Mouse (Mus musculus) stomach, embryonic 14.5 days (tissue): ENCODE data around the gene Ctnnd2. TPM values are rescaled to one million over a fixed set of nuclear protein-coding genes. Genes with fewer than 3 reads are reported as not detected.

ENCODE experiments used
- ATAC-seq: fragments of 200-750 bp; cut with Nextera tagmentation; 2 replicates; pipeline ENCODE4 v1.8.0; 2017; ENCODE audit warnings: low read depth, moderate TSS enrichment; ENCODE audit not compliant: insufficient number of reproducible peaks, insufficient read depth, low FRiP score
- H3K27ac ChIP-seq: fragments of 300-500 bp; sonication (generic); 2 replicates; pipeline ENCODE4 v1.5.1; 2014; ENCODE audit warnings: mild to moderate bottlenecking, low read length, moderate library complexity, mixed read lengths
- H3K27me3 ChIP-seq: fragments of 300-500 bp; sonication (generic); 2 replicates; pipeline ENCODE4 v1.6.1; 2014; ENCODE audit warnings: low read length, control low read depth, mixed read lengths; ENCODE audit not compliant: control insufficient read depth, insufficient read depth
- H3K36me3 ChIP-seq: fragments of 300-500 bp; sonication (generic); 2 replicates; pipeline ENCODE4 v1.6.1; 2014; ENCODE audit warnings: mild to moderate bottlenecking, control low read depth, low read length, moderate library complexity, mixed read lengths; ENCODE audit not compliant: control insufficient read depth, insufficient read depth
- H3K4me1 ChIP-seq: fragments of 300-500 bp; sonication (generic); 2 replicates; pipeline ENCODE4 v1.6.1; 2014; ENCODE audit warnings: low read length, control low read depth, mixed read lengths; ENCODE audit not compliant: control insufficient read depth, insufficient read depth
- H3K4me2 ChIP-seq: fragments of 300-500 bp; sonication (generic); replicated peaks from 2 replicates; pipeline ENCODE4 v1.6.1; 2014; ENCODE audit warnings: low read depth, low read length, control low read depth
- H3K4me3 ChIP-seq: fragments of 300-500 bp; sonication (generic); 2 replicates; pipeline ENCODE4 v1.5.1; 2014; ENCODE audit warnings: low read depth, low read length, control low read depth
- H3K9ac ChIP-seq: fragments of 300-500 bp; sonication (generic); replicated peaks from 2 replicates; pipeline ENCODE4 v1.6.1; 2014; ENCODE audit warnings: low read depth, mild to moderate bottlenecking, control low read depth, low read length, moderate library complexity, mixed read lengths
- H3K9me3 ChIP-seq: fragments of 300-500 bp; sonication (generic); 2 replicates; pipeline ENCODE4 v1.6.1; 2016; ENCODE audit warnings: low read depth, low read length, control low read depth; ENCODE audit not compliant: control insufficient read depth
- WGBS: fragments of 180-500 bp; shearing (Covaris S2); extraction: QIAGEN DNeasy Blood & Tissue Kit; methylation state at CpG from one replicate; pipeline ENCODE4 v1.1.7; 2014; 5-methylcytosine and 5-hydroxymethylcytosine counted together
- polyA plus RNA-seq: library from polyadenylated mRNA; unstranded; fragments of >200 nt; fragmentation: Nextera tagmentation; extraction: Ambion mirVana; gene quantifications from 2 replicates; pipeline ENCODE4 v1.2.1, GENCODE M21; 2014

The Ctnnd2 gene
- polyA plus RNA-seq, 1 experiment from 2014 or later: 6.7 TPM

- no peaks in the 10 kb centered on the region for H3K4me1 ChIP-seq
- no peaks in the 10 kb centered on the region for H3K36me3 ChIP-seq
- H3K9me3 ChIP-seq: no peaks in the 10 kb centered on the region
- ATAC-seq: peak; percentile 29; the same call in 1 of the 2 replicates
- WGBS: 1% methylated on average over 29 of the region's 29 CpGs
- peak overlapping the region; percentile 56 for H3K4me3 ChIP-seq
- H3K27ac ChIP-seq: no peak overlapping the region
- H3K4me2 ChIP-seq: peak overlapping the region; percentile 89
- peak overlapping the region; percentile 25; the same call in 1 of the 2 replicates for H3K9ac ChIP-seq
- peaks cover 10% of the 10 kb centered on the region; the same call in 1 of the 2 replicates for H3K27me3 ChIP-seq
Measured at GRCm38 (mm10) chr15:30173370-30173941, 1.1 kb downstream of the Ctnnd2 start.

- 45% methylated on average over 7 of the region's 7 CpGs for WGBS
- peak overlapping the region; percentile 89; the same call in 1 of the 2 replicates for H3K4me2 ChIP-seq
Measured at GRCm38 (mm10) chr15:30174321-30174720, 1.9 kb downstream of the Ctnnd2 start.

DNA sequence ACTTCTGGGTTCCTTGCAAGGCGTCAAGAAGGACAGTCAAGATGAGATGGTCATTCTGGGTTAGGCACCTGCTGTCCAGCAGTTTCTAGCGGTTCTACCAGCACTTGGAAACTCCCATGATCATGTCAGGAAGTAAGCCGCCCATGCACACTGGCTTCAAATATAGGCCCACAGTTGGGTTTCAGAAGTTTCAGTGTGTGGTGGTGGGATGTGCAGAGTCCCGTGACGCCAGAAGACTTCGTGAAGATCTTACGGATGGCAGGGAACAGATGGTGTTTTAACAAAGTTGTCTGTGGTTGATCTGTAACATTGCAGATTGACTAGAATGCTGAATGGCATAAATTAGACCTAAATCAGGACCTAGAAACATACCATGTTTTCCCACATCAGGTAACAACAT lies 11.6 kb downstream of the Ctnnd2 start:
- H3K36me3 ChIP-seq: no peaks in the 10 kb centered on the region
- H3K4me1 ChIP-seq: no peaks in the 10 kb centered on the region
- H3K9ac ChIP-seq: no peak overlapping the region
- no peak overlapping the region for H3K4me3 ChIP-seq
- 93% methylated on average over 7 of the region's 7 CpGs for WGBS
- no peak overlapping the region for H3K27ac ChIP-seq
- H3K27me3 ChIP-seq: no peaks in the 10 kb centered on the region
- no peaks in the 10 kb centered on the region; the same call in 1 of the 2 replicates for H3K9me3 ChIP-seq
- no peak for ATAC-seq
- no peak overlapping the region for H3K4me2 ChIP-seq

More at GRCm38 (mm10) chr15:30174321-30174720, 1.9 kb downstream of the Ctnnd2 start:
- H3K27ac ChIP-seq: no peak overlapping the region
- H3K4me3 ChIP-seq: peak overlapping the region; percentile 56; the same call in 1 of the 2 replicates
- no peak for ATAC-seq
- no peaks in the 10 kb centered on the region for H3K9me3 ChIP-seq
- H3K27me3 ChIP-seq: peaks cover 10% of the 10 kb centered on the region; the same call in 1 of the 2 replicates
- H3K4me1 ChIP-seq: no peaks in the 10 kb centered on the region
- H3K36me3 ChIP-seq: no peaks in the 10 kb centered on the region
- H3K9ac ChIP-seq: no peak overlapping the region

GRCm38 (mm10) chr15:30190872-30191271 lies 18.5 kb downstream of the Ctnnd2 start:
- H3K4me3 ChIP-seq: no peak overlapping the region
- no peak overlapping the region for H3K4me2 ChIP-seq
- ATAC-seq: no peak
- H3K36me3 ChIP-seq: no peaks in the 10 kb centered on the region
- H3K27ac ChIP-seq: no peak overlapping the region
- H3K9ac ChIP-seq: no peak overlapping the region
- H3K9me3 ChIP-seq: no peaks in the 10 kb centered on the region; the same call in 1 of the 2 replicates
- H3K4me1 ChIP-seq: no peaks in the 10 kb centered on the region
- H3K27me3 ChIP-seq: no peaks in the 10 kb centered on the region

DNA sequence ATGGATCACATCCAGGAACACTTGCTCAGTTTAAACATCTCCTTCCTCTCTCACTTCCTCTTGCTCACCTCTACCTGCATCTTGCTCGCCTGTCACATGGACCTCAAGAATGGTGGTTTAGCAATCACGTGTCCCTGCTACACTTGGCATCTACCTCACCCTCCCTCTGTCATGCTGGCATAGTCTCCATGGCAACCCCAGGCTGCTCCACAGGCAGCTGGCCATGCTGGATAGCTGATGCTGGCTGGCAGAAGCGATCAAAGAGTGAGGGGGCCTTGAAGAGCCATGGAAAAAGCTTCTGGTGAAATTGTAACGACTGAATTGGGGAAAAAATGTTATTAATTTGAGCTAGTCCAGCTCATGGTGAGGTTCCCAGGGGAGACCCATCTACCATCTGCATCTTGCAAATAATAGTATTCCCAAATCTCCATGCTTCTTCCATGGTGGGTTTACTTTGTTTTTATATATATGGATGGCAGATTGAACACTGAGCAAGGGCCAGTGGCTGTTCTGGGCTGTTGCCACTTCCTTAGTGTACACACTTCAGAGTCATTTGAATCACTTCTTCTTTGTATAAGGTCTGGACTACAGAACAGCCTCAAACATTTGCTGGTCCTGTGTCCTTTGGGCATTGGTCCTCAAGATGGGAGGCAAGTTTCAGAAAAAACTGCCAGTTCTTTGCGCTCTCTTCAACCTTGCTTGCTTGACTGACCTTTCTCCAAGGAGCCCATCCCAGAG lies 19.7 kb downstream of the Ctnnd2 start:
- Histone ChIP-seq H3K27ac (no peak overlapping the region), H3K36me3 (no peaks in the 10 kb centered on the region), H3K9me3 (no peaks in the 10 kb centered on the region; the same call in 1 of the 2 replicates), H3K4me3 (no peak overlapping the region), H3K9ac (no peak overlapping the region), H3K27me3 (no peaks in the 10 kb centered on the region), H3K4me2 (no peak overlapping the region), H3K4me1 (no peaks in the 10 kb centered on the region)
- 64% methylated on average over 5 of the region's 5 CpGs for WGBS
- no peak for ATAC-seq

DNA sequence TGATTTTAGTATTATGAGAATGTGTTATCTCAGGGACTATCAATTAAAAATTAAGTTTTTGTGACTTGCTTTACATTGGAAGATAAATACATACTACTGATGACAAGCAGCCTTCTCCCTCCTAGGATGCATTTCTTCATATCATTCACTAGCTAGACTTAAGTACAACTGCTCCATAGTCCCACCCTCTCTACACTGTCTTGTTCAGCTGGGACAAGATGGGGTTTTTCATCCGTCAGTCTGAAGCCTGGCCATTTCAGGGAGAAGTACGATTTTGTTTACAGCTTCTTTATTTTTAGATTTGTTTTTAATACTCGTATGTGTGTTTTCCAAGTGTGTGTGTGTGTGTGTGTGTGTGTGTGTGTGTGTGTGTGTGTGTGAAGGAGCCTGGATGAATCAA lies 26.0 kb downstream of the Ctnnd2 start:
- 76% methylated on average over 3 of the region's 3 CpGs for WGBS
- Histone ChIP-seq H3K9ac (no peak overlapping the region), H3K9me3 (no peaks in the 10 kb centered on the region), H3K4me2 (no peak overlapping the region), H3K4me3 (no peak overlapping the region), H3K36me3 (no peaks in the 10 kb centered on the region), H3K27ac (no peak overlapping the region), H3K4me1 (no peaks in the 10 kb centered on the region), H3K27me3 (no peaks in the 10 kb centered on the region)
- no peak for ATAC-seq

DNA sequence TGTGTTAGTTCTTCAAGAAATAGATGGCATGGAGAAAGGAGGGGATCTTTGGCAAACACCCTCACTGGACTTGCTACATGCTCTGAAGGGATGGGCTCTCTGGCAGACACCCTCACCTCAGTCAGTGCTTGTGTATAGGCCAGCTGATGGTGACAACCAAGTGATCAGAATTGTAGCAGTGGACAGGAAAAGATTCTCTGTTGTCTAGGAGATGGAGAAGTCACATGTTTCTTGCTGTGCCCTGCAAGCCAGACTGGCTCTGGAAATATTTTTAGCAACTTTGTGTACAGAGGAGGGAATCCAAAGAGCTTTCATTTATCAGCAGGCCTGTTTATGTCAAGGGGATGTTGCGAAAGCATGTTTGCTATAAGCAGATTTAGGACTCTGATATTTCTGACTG lies 27.4 kb downstream of the Ctnnd2 start:
- 76% methylated on average over 1 of the region's 1 CpGs for WGBS
- Histone ChIP-seq H3K4me1 (no peaks in the 10 kb centered on the region), H3K9me3 (no peaks in the 10 kb centered on the region), H3K9ac (no peak overlapping the region), H3K27ac (no peak overlapping the region), H3K36me3 (no peaks in the 10 kb centered on the region), H3K27me3 (no peaks in the 10 kb centered on the region), H3K4me3 (no peak overlapping the region), H3K4me2 (no peak overlapping the region)
- no peak for ATAC-seq

GRCm38 (mm10) chr15:30201211-30201610 lies 28.8 kb downstream of the Ctnnd2 start:
- WGBS: 89% methylated on average over 2 of the region's 2 CpGs
- H3K9me3 ChIP-seq: no peaks in the 10 kb centered on the region
- H3K36me3 ChIP-seq: no peaks in the 10 kb centered on the region
- ATAC-seq: no peak
- no peak overlapping the region for H3K4me3 ChIP-seq
- H3K27me3 ChIP-seq: no peaks in the 10 kb centered on the region
- no peak overlapping the region for H3K4me2 ChIP-seq
- no peak overlapping the region for H3K27ac ChIP-seq
- H3K4me1 ChIP-seq: no peaks in the 10 kb centered on the region
- no peak overlapping the region for H3K9ac ChIP-seq
